Mouse (Mus musculus): Measurements from ENCODE around the gene Taar5.
A peak's percentile ranks its signal among the peaks of the same experiment; 100 is the strongest.

The Taar5 gene

DNA sequence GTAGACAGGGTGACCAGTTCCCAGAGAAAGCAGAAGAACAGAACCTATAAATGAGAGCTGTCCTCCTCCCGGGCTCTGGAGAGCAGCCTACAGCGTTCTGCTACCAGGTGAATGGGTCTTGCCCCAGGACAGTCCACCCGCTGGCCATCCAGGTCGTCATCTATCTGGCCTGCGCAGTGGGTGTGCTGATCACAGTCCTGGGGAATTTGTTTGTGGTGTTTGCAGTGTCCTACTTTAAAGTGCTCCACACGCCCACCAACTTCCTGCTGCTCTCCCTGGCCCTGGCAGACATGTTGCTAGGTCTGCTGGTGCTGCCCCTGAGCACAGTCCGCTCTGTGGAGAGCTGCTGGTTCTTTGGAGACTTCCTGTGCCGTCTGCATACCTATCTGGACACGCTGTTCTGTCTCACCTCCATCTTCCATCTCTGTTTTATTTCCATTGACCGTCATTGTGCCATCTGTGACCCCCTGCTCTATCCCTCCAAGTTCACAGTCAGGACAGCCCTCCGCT is at the start of gene Taar5:
Gene Taar5, plus strand, starts transcription at position 51 of the 510 bp plus-strand sequence.
- DNase-seq (ENCODE audit: low spot score in 2 of 2) = no peak

DNA sequence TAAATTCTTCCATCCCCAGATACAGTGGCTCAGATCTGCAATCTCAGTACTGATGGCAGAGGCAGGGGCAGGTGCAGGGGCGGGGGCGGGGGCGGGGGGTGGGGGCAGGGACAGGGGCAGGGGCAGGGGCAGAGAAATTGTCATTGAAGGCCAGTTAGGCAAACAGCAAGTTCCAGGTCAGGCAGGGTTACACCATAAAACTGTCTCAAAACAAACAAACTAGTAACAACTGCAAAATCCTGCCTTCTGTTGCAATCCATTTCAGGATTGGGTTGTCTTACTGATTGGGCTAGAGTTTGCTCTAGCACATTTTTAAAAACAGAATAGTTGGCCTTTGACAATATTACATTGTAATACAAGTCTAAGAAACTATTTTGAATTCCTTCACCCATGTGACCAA is 48.0 kb upstream of the Taar5 start:
- no peak for DNase-seq (ENCODE audit: low spot score in 2 of 2)

DNA sequence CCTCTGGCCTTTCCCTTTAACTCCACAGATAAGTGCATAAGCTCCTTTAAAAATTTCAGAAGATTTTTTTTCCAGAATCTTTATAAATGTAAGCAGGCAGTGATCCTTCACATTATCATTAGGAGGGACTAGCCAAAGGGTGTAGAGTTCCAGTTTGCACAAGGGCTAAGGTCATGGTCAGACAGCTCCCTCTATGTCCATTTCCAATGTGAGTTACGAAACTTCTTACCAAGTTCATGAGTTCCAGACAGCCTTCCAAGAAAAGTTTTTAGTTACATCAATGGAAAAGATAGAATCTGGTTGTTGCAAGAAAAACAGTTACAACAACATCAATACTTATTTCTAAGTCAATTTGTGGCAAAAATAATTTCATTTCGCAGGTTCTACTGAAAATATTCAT is 46.6 kb upstream of the Taar5 start:
- DNase-seq (ENCODE audit: low spot score in 2 of 2) = no peak

DNA sequence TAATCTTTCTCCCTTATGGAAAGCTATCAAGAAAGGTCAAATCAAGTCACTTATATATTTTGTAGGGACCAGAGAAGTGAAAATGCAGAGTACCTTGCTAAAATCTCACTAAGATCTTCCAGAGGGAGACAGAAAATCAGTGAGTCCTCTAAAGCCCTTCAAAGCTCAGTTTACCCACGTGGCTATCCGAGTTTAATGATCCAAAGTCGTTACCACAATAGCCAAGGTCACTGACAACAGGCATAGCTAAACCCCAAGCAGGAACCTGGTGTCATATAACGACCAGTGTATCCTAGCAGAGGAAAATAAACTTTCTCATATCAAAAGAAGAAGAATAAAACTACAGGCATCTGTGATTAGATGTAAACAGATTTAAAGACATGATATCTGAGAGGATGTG is 32.9 kb upstream of the Taar5 start:
- DNase-seq (ENCODE audit: low spot score in 2 of 2) = no peak

DNA sequence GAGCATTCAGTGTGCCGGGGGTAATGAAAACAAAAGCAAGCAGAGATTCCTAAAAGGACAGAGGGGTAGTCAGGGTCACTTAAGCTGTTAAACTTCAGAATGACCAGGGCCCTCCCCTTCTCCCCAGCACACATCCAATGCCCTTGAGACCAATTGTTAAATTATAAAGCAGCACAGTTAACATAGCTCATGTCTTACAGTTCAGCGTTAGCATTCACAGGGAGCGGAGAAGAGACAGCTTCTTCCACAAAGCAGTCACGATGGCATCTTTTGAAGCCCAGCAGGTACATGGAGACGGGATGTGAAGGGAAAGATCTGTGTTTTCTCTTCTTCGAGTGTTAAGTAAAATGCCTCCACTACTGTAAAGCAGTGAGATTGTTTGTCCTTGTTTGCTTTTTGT is 32.2 kb upstream of the Taar5 start, which contains the start of gene Taar2:
Gene Taar2, plus strand, starts transcription at position 261 of the 400 bp plus-strand sequence.
- DNase-seq (ENCODE audit: low spot score in 2 of 2) = no peak

DNA sequence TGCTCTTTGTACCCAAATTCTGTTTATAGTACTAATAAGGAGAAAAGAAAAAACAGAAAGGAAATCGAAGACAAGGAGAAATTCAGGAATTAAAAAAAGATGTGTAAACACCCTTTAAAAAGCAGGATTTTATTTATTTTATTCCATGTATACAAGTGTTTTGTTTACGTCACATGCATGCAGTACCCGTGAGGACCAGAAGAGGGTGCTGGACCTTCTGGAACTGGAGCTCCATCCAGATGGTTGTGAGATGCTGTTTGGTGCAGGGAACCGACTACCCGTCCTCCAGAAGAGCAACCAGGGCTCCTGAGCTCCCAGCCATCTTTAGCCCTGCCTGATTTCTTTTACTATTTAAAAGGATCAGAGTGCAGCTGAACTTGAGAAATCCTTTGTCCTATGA is 28.0 kb upstream of the Taar5 start:
- no peak for DNase-seq (ENCODE audit: low spot score in 2 of 2)

DNA sequence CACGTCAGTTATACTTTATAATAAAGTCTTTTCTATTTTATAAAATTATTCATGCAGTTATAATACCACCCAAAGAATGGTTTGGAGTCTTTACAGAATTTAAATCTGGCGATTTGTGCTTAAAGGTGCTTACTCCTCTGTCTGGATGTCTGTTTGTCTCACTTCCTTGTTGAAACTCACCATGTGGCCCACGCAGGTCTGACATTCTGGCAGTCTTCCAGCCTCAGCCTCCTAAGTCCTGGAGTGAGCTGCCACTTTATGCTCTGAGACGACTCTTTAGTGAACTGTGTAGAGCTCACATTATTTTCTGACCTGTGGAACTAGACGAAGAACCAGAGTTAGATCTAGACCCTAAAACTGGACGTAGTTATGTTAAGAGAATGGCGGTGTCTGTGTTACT is 22.5 kb upstream of the Taar5 start:
- no peak for DNase-seq (ENCODE audit: low spot score in 2 of 2)

DNA sequence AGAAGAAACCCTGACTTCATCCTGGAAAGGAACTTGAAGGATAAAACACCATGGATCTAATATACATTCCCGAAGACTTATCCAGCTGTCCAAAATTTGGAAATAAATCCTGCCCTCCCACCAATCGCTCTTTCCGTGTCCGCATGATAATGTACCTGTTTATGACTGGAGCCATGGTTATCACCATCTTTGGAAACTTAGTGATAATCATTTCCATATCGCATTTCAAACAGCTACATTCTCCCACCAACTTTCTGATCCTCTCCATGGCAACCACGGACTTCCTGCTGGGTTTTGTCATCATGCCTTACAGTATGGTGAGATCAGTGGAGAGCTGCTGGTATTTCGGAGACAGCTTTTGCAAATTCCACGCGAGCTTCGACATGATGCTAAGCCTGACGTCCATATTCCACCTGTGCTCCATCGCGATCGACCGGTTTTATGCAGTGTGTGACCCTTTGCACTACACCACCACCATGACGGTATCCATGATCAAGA is 20.9 kb upstream of the Taar5 start, which contains the start of gene Taar3:
Gene Taar3, plus strand, starts transcription at position 51 of the 498 bp plus-strand sequence.
- no peak for DNase-seq (ENCODE audit: low spot score in 2 of 2)

DNA sequence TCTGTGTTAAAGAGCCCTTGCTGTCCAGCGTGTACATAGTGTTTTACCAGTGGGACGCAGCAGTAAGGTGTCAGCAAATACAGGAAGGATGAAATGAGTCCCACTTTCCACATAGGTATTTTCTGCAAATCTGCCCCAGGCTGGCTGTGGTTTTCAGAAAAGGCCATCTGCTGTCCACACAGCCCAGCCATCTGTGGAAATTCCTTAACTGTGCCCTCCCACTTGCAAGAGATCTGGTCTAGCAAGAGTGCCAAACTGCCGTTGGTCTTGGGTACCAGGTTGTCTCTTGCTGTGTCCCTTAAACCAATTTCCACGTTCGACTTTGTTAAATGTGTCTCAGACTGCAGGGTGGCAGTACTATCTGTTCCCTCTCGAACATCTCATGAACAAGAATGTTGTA is 18.8 kb upstream of the Taar5 start:
- DNase-seq (ENCODE audit: low spot score in 2 of 2) = no peak

DNA sequence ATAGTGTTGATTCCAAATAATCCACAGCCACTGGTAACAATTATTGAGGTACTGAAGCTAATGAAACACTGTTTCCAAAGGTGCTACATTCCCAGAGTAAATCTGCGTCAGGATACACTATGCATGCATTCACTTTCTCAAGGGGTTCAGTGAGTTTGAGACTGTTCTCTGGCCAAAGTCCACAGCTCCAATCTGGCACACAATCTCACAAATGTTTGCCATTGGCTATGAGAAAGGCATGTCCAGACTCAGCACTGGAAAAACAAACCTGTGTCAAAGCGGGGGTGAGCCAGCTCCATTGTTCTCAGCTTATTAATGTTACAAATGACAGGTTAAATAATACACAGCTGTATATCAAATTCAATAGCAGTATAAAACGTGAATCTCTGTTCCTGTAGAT is 11.4 kb upstream of the Taar5 start:
- DNase-seq (ENCODE audit: low spot score in 2 of 2) = peak; percentile 32 to 36

DNA sequence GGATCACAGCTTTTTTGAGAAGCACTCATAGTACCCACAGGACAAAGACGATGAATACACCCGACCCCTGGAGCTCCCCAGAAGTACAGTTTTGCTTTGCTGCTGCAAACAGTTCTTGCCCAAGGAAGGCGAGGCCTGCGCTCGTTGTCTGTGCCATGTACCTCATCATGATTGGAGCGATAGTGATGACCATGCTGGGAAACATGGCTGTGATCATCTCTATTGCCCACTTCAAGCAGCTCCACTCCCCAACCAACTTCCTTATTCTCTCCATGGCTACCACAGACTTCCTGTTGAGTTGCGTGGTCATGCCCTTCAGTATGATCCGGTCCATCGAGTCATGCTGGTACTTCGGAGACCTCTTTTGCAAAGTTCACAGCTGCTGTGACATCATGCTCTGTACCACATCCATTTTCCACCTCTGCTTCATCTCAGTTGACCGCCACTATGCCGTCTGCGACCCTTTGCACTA is 10.0 kb upstream of the Taar5 start, which contains the start of gene Taar4:
Gene Taar4, plus strand, starts transcription at position 51 of the 472 bp plus-strand sequence.
- no peak for DNase-seq (ENCODE audit: low spot score in 2 of 2)

DNA sequence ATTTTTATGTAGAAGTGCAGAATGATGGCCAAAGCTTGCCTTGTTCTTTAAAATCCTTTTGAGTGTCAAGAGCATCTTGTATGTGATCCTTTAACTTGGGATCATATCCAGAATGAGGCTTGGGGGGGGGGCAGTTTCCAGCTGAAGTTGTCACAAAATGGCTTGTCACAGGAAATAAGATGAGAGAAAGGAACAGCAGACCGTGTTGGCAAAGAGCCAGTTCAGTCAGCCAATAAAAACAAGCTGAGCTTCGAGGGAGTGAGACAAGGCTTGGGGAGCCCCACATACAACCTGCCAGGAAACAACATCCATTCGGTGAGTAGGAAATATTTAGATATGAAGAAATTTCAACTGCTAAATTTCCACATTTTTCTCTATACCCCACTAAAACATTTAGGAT is 7.1 kb upstream of the Taar5 start:
- no peak for DNase-seq (ENCODE audit: low spot score in 2 of 2)

DNA sequence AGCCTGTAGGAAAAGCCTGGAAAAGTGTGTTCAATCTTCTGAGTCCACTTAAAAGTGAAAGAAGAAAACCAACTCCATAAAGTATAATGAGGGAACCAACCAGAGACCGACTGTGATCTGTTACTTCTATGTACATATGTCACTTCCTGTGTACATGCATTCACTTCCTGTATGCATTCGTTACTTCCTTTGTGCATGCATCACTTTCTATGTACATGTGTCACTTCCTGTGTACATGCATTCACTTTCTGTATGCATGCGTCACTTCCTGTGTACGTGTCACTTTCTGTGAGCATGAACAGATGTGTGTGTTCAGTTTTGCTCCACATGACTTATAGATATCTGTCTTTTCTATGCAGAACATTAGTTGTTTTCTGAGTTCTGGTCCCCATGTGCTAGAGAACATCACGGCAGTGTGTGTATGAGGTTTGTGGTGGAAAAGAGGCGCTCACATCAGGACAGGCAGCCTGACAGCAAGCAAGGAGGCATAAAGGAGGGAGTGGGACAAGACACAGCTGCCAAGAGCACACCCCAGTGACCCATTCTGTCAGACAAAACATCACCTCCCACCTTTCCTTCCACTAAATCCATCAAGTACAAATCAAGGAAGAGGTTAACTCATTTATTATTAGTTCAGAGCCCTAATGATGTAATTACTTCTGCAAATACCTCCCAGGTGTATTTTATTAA is 5.4 kb upstream of the Taar5 start:
- DNase-seq (ENCODE audit: low spot score in 2 of 2) = no peak

DNA sequence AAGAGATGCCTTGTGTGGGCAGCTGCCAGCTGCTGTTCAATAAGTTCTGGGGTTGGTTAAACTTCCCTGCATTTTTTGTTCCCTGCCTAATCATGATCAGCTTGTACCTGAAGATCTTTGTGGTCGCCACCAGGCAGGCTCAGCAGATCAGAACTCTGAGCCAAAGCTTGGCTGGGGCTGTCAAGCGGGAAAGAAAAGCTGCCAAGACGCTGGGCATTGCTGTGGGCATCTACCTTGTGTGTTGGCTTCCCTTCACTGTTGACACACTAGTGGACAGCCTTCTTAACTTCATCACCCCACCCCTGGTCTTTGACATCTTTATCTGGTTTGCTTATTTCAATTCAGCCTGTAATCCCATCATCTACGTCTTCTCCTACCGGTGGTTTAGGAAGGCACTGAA is 750 bp downstream of the Taar5 start:
- no peak for DNase-seq (ENCODE audit: low spot score in 2 of 2)

DNA sequence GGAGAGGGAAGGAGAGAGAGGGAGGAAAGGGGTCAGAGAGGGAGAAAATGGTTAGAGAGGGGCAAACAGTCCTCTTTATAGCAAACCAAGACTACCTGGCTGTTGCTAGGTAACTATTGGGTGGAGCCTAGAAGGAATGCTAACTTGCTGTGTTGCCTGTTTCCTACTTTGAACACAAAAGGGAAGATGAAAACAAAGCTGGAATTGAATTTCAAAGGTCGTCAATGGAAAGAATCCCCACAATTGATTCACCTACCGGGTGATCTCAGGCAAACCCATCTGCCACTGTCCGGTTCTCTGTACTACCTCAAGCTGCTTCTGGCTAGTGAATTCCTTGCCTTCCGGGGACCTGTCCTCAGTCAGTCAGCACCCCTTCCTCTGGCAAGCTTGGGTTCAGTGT is 7.5 kb downstream of the Taar5 start:
- DNase-seq (ENCODE audit: low spot score in 2 of 2) = no peak

DNA sequence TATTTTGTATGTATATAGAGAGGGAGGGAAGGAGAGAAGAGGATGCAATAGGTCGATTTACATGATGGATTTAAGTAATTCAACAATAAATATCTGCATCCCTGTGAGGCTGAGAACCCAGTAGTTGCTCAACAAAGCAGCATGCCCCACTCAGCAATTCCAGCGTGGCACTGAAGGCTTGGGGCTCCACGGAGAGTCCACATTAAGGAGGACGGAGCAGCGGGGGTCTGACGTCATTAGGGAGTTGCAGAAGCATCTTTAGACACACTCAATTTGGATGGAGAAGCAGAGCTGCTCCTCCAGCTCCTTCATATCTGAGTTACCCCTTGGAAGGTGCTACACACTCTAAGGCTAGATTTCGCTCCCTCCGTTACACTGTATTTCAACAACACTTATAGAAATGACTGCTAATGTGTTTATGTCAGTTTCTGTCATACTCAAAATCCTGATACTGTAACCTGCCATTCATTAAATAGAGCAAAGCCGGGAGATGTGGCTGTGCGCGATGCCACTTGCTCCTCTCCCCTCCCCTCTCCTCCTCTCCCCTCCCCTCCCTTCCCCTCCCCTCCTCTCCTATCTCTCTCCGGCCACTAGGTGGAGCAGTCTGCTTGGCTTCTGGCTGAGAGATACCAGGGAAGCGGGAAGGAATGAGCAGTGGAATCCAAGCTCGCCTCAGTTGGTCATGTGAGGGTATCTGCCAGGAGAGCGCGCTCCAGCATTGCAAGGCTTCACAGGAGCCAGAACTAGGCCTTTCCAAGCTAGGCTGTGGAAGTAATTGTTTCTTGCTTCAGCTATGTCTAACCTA is 8.6 kb downstream of the Taar5 start:
- DNase-seq (ENCODE audit: low spot score in 2 of 2) = peak; percentile 49 to 61

DNA sequence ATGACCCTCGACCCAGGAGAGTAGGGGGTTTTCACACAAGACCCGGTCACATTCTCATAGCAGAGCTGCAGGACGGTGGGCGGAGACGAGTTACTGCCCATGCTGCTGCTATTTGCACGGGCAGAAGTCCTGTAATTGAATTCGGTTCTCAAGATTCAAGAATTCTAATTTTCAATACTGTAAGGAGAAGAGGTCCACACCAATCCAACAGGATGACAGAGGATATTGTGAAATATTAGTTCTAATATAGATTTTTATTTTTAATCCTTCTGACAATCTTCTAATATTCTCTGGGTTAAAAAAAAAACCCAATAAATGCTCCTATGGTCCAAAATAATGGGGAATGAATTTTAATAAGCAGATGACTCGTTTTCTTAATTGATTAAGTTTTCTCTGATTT is 15.0 kb downstream of the Taar5 start, which contains the start of gene Taar6:
Gene Taar6, minus strand, starts transcription at position 101 of the 400 bp plus-strand sequence.
- DNase-seq (ENCODE audit: low spot score in 2 of 2) = no peak

DNA sequence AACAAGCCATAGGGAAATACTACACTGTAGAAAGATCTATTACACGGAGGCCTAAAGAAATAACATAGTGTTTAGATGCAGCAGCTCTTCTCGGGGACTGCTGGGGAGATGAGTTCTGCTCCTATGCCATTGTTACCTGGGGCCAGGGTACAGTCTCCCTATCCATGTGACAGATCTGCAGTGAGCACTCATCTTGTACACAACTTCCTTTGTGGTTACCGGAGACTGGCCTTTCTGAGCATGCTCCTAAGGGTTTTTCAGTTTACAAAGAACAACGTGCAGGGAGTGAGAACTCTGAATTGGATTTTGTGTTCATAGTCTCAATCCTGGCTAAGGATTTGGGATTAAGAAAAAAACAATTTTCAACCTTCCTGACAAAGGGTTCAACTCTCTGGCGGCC is 15.9 kb downstream of the Taar5 start:
- no peak for DNase-seq (ENCODE audit: low spot score in 2 of 2)

DNA sequence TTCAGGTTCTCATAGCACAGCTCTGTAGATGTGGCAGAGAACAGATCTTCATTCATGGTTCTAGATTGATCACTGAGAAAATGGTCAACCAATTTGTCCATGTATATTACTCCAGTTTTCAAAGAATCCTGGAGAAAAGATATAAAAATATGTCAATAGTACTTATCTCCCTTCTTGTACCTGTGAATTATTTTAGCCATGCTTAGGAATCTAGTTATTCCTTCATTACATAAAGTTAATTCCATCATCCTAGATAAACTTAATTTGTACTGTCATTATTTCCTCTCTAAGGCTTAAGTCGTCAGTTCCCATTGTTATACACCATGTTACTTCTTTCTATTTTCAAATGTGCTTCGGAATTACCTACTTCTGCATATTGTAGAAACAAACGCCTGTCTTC is 22.9 kb downstream of the Taar5 start, which contains the start of gene Taar7a:
Gene Taar7a, minus strand, starts transcription at position 101 of the 400 bp plus-strand sequence.
- no peak for DNase-seq (ENCODE audit: low spot score in 2 of 2)

DNA sequence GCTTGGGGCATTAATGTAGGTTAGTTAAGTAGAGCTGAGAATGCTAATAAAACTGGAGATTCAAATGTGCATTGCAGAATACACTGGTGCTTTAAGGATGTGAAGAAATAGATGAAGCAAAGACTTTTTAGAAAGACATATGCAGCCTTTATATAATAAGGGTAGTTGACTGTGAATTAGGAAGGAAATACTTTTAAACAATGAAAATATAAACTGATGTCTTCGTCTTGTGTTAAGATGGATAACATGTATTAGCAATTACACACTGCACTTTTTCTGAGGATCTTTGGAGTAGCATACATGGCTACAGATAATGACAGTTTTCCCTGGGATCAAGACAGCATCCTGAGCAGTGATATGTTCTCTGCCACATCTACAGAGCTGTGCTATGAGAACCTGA is 29.1 kb downstream of the Taar5 start, which contains the start of gene Taar7b:
Gene Taar7b, plus strand, starts transcription at position 301 of the 400 bp plus-strand sequence.
- no peak for DNase-seq (ENCODE audit: low spot score in 2 of 2)

DNA sequence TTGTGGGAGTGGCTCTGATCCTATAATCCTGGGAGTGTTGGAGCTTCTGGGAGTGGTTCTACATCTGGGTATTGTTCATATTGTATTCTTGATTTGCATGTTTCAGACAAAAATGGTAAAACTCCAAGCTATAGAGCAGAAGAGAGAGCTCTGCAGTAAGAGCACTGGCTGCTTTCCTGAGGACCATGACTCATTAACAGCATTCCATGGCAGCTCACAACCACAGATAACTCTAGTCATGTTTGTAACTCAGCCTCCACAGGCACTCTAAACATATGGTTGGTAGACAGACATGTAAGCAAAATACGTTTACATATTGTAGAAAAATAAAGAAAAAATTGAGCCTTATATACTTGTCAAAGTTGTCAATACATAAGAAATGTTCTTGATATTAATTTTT is 35.9 kb downstream of the Taar5 start:
- DNase-seq (ENCODE audit: low spot score in 2 of 2) = no peak

DNA sequence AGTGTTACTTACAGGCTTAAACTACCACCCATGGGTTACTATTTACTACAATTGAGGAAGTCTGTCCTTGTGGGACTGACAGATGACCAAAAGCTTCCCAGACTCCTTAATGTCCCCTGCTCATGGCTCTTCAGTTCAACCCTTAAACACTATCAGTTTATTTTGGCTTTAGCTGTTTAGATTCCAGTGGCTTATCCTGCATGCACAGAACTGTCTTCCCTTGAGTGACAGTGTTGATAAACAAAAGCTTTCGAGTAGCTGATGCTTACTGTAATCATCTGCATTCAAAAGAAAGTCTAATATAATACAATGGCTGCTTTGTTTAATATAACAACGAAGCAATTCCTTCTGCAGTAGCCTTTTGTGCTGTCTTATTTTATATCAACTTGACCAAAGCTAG is 36.5 kb downstream of the Taar5 start:
- DNase-seq (ENCODE audit: low spot score in 2 of 2) = no peak
